Mouse (Mus musculus) heart, adult 10 weeks (tissue): ENCODE measurements around the gene Ppp1r18. TPM values are rescaled to one million over a fixed set of nuclear protein-coding genes. Genes with fewer than 3 reads are reported as not detected.

Source experiments
- polyA plus RNA-seq: library from polyadenylated mRNA; stranded (reverse); fragments of 350-450 nt; fragmentation: Illumina TruSeq; extraction: RNeasy Lipid Tissue Mini Kit (QIAGEN cat#74804); gene quantifications from one replicate; pipeline ENCODE4 v1.2.3, GENCODE M21; 2014; ENCODE audit warnings: low read depth, low replicate concordance

Gene Ppp1r18
- polyA plus RNA-seq, result 15.0 TPM

GRCm38 (mm10) chr17:35865481-35866280 is at the start of gene Ppp1r18:
Gene Ppp1r18, plus strand, starts transcription at chr17:35865593.

GRCm38 (mm10) chr17:35821439-35822430 is 43.7 kb upstream of the Ppp1r18 start, which contains the start of gene Ier3:
Gene Ier3, plus strand, starts transcription at chr17:35821684.

GRCm38 (mm10) chr17:35822964-35823937 is 42.1 kb upstream of the Ppp1r18 start, which contains the start of gene Flot1:
Gene Flot1, plus strand, starts transcription at chr17:35823230.

GRCm38 (mm10) chr17:35838122-35838544 is 27.3 kb upstream of the Ppp1r18 start, which contains the start of gene Tubb5:
Gene Tubb5, minus strand, starts transcription at chr17:35838306.

GRCm38 (mm10) chr17:35841076-35841950 is 24.1 kb upstream of the Ppp1r18 start, which contains the start of gene Mdc1:
Gene Mdc1, plus strand, starts transcription at chr17:35841515.

GRCm38 (mm10) chr17:35861198-35861857 is 4.1 kb upstream of the Ppp1r18 start, which contains the start of gene Nrm:
Gene Nrm, plus strand, starts transcription at chr17:35861318.

GRCm38 (mm10) chr17:35879245-35880057 is 14.1 kb downstream of the Ppp1r18 start, which contains the start of gene Dhx16:
Gene Dhx16, plus strand, starts transcription at chr17:35879819.

GRCm38 (mm10) chr17:35896781-35897643 is 31.6 kb downstream of the Ppp1r18 start, which contains the start of gene 2310061I04Rik:
Gene 2310061I04Rik, minus strand, starts transcription at chr17:35897431.

GRCm38 (mm10) chr17:35909919-35910369 is 44.6 kb downstream of the Ppp1r18 start, which contains the start of gene Atat1:
Gene Atat1, minus strand, starts transcription at chr17:35910075.

GRCm38 (mm10) chr17:35916297-35917142 is 51.1 kb downstream of the Ppp1r18 start, which contains the start of the genes Mrps18b and Ppp1r10:
Gene Mrps18b, minus strand, starts transcription at chr17:35916389.
Gene Ppp1r10, plus strand, starts transcription at chr17:35916434.

Other genes starting within 250 kb of the Ppp1r18 start
- gene Gm9573, start 239.0 kb upstream of the Ppp1r18 start, polyA plus RNA-seq, result not detected
- not detected for gene Mucl3, start 221.9 kb upstream of the Ppp1r18 start, polyA plus RNA-seq
- 18.8 TPM for gene Vars2, start 198.0 kb upstream of the Ppp1r18 start, polyA plus RNA-seq
- gene Gtf2h4, start 191.9 kb upstream of the Ppp1r18 start, polyA plus RNA-seq, result 17.7 TPM
- gene Ddr1, start 161.0 kb upstream of the Ppp1r18 start, polyA plus RNA-seq, result 21.4 TPM
- 49.8 TPM for gene Ier3, start 43.9 kb upstream of the Ppp1r18 start, polyA plus RNA-seq
- 165 TPM for gene Flot1, start 42.4 kb upstream of the Ppp1r18 start, polyA plus RNA-seq
- 61.0 TPM for gene Tubb5, start 27.3 kb upstream of the Ppp1r18 start, polyA plus RNA-seq
- 11.2 TPM for gene Mdc1, start 24.1 kb upstream of the Ppp1r18 start, polyA plus RNA-seq
- gene Nrm, start 4.3 kb upstream of the Ppp1r18 start, polyA plus RNA-seq, result 2.1 TPM
- 35.4 TPM for gene Dhx16, start 14.2 kb downstream of the Ppp1r18 start, polyA plus RNA-seq
- gene 2310061I04Rik, start 31.8 kb downstream of the Ppp1r18 start, polyA plus RNA-seq, result 140 TPM
- gene Atat1, start 44.5 kb downstream of the Ppp1r18 start, polyA plus RNA-seq, result 9.7 TPM
- gene Mrps18b, start 50.8 kb downstream of the Ppp1r18 start, polyA plus RNA-seq, result 69.9 TPM
- 16.9 TPM for gene Ppp1r10, start 50.8 kb downstream of the Ppp1r18 start, polyA plus RNA-seq
- gene Abcf1, start 104.2 kb downstream of the Ppp1r18 start, polyA plus RNA-seq, result 71.8 TPM
- 26.8 TPM for gene Gnl1, start 114.3 kb downstream of the Ppp1r18 start, polyA plus RNA-seq
- 5.0 TPM for gene Prr3, start 114.6 kb downstream of the Ppp1r18 start, polyA plus RNA-seq
- gene H2-T24, start 155.0 kb downstream of the Ppp1r18 start, polyA plus RNA-seq, result 7.0 TPM
- 36.4 TPM for gene H2-T23, start 167.3 kb downstream of the Ppp1r18 start, polyA plus RNA-seq
- 22.8 TPM for gene H2-T22, start 177.2 kb downstream of the Ppp1r18 start, polyA plus RNA-seq
- gene Gm6034, start 177.4 kb downstream of the Ppp1r18 start, polyA plus RNA-seq, result not detected
- not detected for gene Gm11127, start 192.8 kb downstream of the Ppp1r18 start, polyA plus RNA-seq